Mouse (Mus musculus) left cerebral cortex, adult 8-10 months (tissue): Measurements from ENCODE around the gene Gapvd1. TPM values are rescaled to one million over a fixed set of nuclear protein-coding genes. Genes with fewer than 3 reads are reported as not detected.

ENCODE experiments used
- DNase-seq, 2 experiments: peaks; one replicate each; pipeline ENCODE4 v3.0.0; 2022; ENCODE audit warnings: low spot score in 2 of 2
- total RNA-seq, 4 experiments: library from RNA; stranded (reverse); gene quantifications; 2 replicates each; pipeline ENCODE4 v1.2.4; 2022

Gene Gapvd1
- total RNA-seq, 4 experiments from 2014 or later, result 92.9 to 97.7 (median 96.1) TPM

GRCm38 (mm10) chr2:34718196-34718595 lies 36.8 kb downstream of the Gapvd1 start:
- no peak for DNase-seq

GRCm38 (mm10) chr2:34711904-34712303 lies 43.1 kb downstream of the Gapvd1 start:
- DNase-seq, result no peak

- no peak for DNase-seq
Observed at GRCm38 (mm10) chr2:34708675-34709074, 46.4 kb downstream of the Gapvd1 start.

- DNase-seq, result no peak
Observed at GRCm38 (mm10) chr2:34696592-34696991, 58.4 kb downstream of the Gapvd1 start.

GRCm38 (mm10) chr2:34692861-34693260 lies 62.2 kb downstream of the Gapvd1 start:
- DNase-seq, result no peak

- no peak for DNase-seq
Observed at GRCm38 (mm10) chr2:34684076-34684870, 70.8 kb downstream of the Gapvd1 start.

- no peak for DNase-seq
Observed at GRCm38 (mm10) chr2:34677976-34678375, 77.1 kb downstream of the Gapvd1 start.

- no peak for DNase-seq
Observed at GRCm38 (mm10) chr2:34677061-34677460, 78.0 kb downstream of the Gapvd1 start.

GRCm38 (mm10) chr2:34673846-34674245 lies 81.2 kb downstream of the Gapvd1 start:
- DNase-seq, result peak in 1 of 2 experiments; percentile 15

GRCm38 (mm10) chr2:34671385-34672026 lies 83.5 kb downstream of the Gapvd1 start:
- peak; percentile 20 to 42 for DNase-seq

- no peak for DNase-seq
Observed at GRCm38 (mm10) chr2:34670470-34670869, 84.6 kb downstream of the Gapvd1 start.

- no peak for DNase-seq
Observed at GRCm38 (mm10) chr2:34669203-34669746, 85.8 kb downstream of the Gapvd1 start.

- DNase-seq, result no peak
Observed at GRCm38 (mm10) chr2:34668440-34669191, 86.4 kb downstream of the Gapvd1 start.

- no peak for DNase-seq
Observed at GRCm38 (mm10) chr2:34667820-34668219, 87.2 kb downstream of the Gapvd1 start.

GRCm38 (mm10) chr2:34647410-34647809 lies 107.6 kb downstream of the Gapvd1 start:
- DNase-seq, result no peak

- DNase-seq, result no peak
Observed at GRCm38 (mm10) chr2:34646541-34646865, 108.5 kb downstream of the Gapvd1 start.

- peak in 1 of 2 experiments; percentile 21 for DNase-seq
Observed at GRCm38 (mm10) chr2:34645851-34646540, 109.0 kb downstream of the Gapvd1 start.

GRCm38 (mm10) chr2:34644571-34645526 lies 110.2 kb downstream of the Gapvd1 start:
- DNase-seq, result no peak

GRCm38 (mm10) chr2:34642351-34642750 lies 112.7 kb downstream of the Gapvd1 start:
- no peak for DNase-seq

- no peak for DNase-seq
Observed at GRCm38 (mm10) chr2:34639725-34640124, 115.3 kb downstream of the Gapvd1 start.
